Mouse (Mus musculus): ENCODE measurements around the gene Plcb2.
A peak's percentile ranks its signal among the peaks of the same experiment; 100 is the strongest.

GRCm38 (mm10) chr2:118761358-118761757 lies 33.1 kb upstream of the Plcb2 start:
- no peak for TF ChIP-seq EP300 (optimal IDR thresholded peaks at IDR 0.05)
- TF ChIP-seq CTCF (IDR thresholded peaks at IDR 0.05; ENCODE audit: low read depth), result peak; percentile 60

All from stomach, postnatal 0 days (tissue).